Mouse (Mus musculus) midbrain, postnatal 0 days (tissue): Measurements from ENCODE around the gene Pola1. TPM values are rescaled to one million over a fixed set of nuclear protein-coding genes. Genes with fewer than 3 reads are reported as not detected.

ENCODE experiments used
- ATAC-seq: fragments of 200-750 bp; cut with Nextera tagmentation; 2 replicates; pipeline ENCODE4 v1.8.0; 2017; ENCODE audit warnings: moderate number of reproducible peaks, mild to moderate bottlenecking, moderate TSS enrichment, moderate library complexity; ENCODE audit not compliant: low FRiP score
- DNase-seq: peaks from one replicate; pipeline ENCODE4 v3.0.0-alpha.2; 2015; ENCODE audit warnings: low spot score
- H3K27ac ChIP-seq: fragments of 300-500 bp; sonication (generic); 2 replicates; pipeline ENCODE4 v1.5.1; 2014; ENCODE audit warnings: low read depth, mild to moderate bottlenecking, low read length, mixed read lengths
- H3K27me3 ChIP-seq: fragments of 300-500 bp; sonication (generic); 2 replicates; pipeline ENCODE4 v1.6.1; 2014; ENCODE audit warnings: low read length, control low read depth, mixed read lengths; ENCODE audit not compliant: insufficient read depth
- H3K36me3 ChIP-seq: fragments of 300-500 bp; sonication (generic); 2 replicates; pipeline ENCODE4 v1.6.1; 2014; ENCODE audit warnings: low read length, control low read depth, mixed read lengths; ENCODE audit not compliant: insufficient read depth
- H3K4me1 ChIP-seq: fragments of 300-500 bp; sonication (generic); 2 replicates; pipeline ENCODE4 v1.6.1; 2014; ENCODE audit warnings: mild to moderate bottlenecking, control low read depth, antibody characterized with exemption, low read length, mixed read lengths; ENCODE audit not compliant: insufficient read depth
- H3K4me2 ChIP-seq: fragments of 300-500 bp; sonication (generic); 2 replicates; pipeline ENCODE4 v1.6.1; 2014; ENCODE audit warnings: low read depth, mild to moderate bottlenecking, low read length, mixed read lengths; ENCODE audit not compliant: poor library complexity, severe bottlenecking
- H3K4me3 ChIP-seq: fragments of 300-500 bp; sonication (generic); 2 replicates; pipeline ENCODE4 v1.5.1; 2014; ENCODE audit warnings: low read depth, mild to moderate bottlenecking, low read length, moderate library complexity
- H3K9ac ChIP-seq: fragments of 300-500 bp; sonication (generic); replicated peaks from 2 replicates; pipeline ENCODE4 v1.6.1; 2014; ENCODE audit warnings: mild to moderate bottlenecking, low read length, moderate library complexity, mixed read lengths; ENCODE audit not compliant: poor library complexity, severe bottlenecking
- H3K9me3 ChIP-seq: fragments of 300-500 bp; sonication (generic); 2 replicates; pipeline ENCODE4 v1.6.1; 2016; ENCODE audit warnings: low read length, control low read depth
- CTCF ChIP-seq: IDR thresholded peaks from 2 replicates; pipeline ENCODE4 v1.5.1; 2016; ENCODE audit warnings: antibody characterized with exemption, mild to moderate bottlenecking
- WGBS: fragments of 180-500 bp; shearing (Covaris S2); extraction: QIAGEN DNeasy Blood & Tissue Kit; methylation state at CpG from one replicate; pipeline ENCODE4 v1.1.7; 2014; 5-methylcytosine and 5-hydroxymethylcytosine counted together
- polyA plus RNA-seq: library from polyadenylated mRNA; unstranded; fragments of >200 nt; fragmentation: Nextera tagmentation; extraction: Ambion mirVana; gene quantifications from 2 replicates; pipeline ENCODE4 v1.2.1, GENCODE M21; 2015
- total RNA-seq: library from RNA; depleted of rRNA; stranded (reverse); fragments of >200 nt; gene quantifications from 2 replicates; pipeline ENCODE4 v1.2.3, GENCODE M21; 2014

Gene Pola1
- total and polyA plus RNA-seq, 2 experiments from 2014 or later, result 1.7 to 5.1 TPM

DNA sequence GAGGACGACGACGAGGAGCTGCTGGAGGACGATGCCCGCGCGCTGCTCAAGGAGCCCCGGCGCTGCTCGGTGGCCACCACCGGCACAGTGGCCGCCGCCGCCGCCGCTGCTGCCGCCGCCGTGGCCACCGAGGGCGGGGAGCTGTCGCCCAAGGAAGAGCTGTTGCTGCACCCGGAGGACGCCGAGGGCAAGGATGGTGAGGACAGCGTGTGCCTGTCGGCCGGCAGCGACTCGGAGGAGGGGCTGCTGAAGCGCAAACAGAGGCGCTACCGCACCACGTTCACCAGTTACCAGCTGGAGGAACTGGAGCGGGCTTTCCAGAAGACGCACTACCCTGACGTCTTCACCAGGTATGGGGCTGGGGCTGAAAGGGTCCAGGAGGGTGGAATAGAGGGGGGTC, 342.9 kb downstream of the Pola1 start:
- ATAC-seq (no peak), DNase-seq (no peak)
- H3K4me2 ChIP-seq, result peak overlapping the region; percentile 45
- no peaks in the 10 kb centered on the region for H3K36me3 ChIP-seq
- 15% methylated on average over 29 of the region's 37 CpGs for WGBS
- H3K27ac ChIP-seq, result no peak overlapping the region
- H3K9ac ChIP-seq, result no peak overlapping the region
- peak overlapping the region; percentile 29 for H3K4me3 ChIP-seq
- no peaks in the 10 kb centered on the region for H3K9me3 ChIP-seq
- no peaks in the 10 kb centered on the region for H3K4me1 ChIP-seq
- peaks cover 26% of the 10 kb centered on the region for H3K27me3 ChIP-seq
- no peak for TF ChIP-seq CTCF

DNA sequence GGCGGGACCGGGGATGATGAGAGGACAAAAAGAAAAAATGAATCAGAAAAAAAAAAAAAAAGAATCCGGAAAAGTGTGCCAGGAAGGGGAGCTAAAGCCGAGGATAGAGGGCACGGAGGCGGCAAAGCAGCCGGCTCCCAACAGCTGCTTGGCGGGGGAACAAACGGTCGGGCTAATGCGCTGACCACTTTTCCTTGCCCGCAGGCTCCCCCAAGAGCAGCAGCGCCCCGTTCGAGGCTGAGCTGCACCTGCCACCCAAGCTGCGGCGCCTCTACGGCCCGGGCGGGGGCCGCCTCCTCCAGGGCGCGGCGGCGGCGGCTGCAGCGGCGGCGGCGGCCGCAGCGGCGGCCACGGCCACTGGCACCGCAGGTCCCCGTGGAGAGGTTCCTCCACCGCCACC, 343.6 kb downstream of the Pola1 start:
- H3K4me2 ChIP-seq, result peak overlapping the region; percentile 45
- ATAC-seq, result no peak
- H3K27ac ChIP-seq, result no peak overlapping the region
- no peak overlapping the region for H3K9ac ChIP-seq
- TF ChIP-seq CTCF, result no peak
- no peaks in the 10 kb centered on the region for H3K36me3 ChIP-seq
- no peaks in the 10 kb centered on the region for H3K9me3 ChIP-seq
- 12% methylated on average over 22 of the region's 37 CpGs for WGBS
- H3K4me3 ChIP-seq, result peak overlapping the region; percentile 29
- H3K4me1 ChIP-seq, result no peaks in the 10 kb centered on the region
- H3K27me3 ChIP-seq, result peaks cover 22% of the 10 kb centered on the region
- DNase-seq, result no peak

DNA sequence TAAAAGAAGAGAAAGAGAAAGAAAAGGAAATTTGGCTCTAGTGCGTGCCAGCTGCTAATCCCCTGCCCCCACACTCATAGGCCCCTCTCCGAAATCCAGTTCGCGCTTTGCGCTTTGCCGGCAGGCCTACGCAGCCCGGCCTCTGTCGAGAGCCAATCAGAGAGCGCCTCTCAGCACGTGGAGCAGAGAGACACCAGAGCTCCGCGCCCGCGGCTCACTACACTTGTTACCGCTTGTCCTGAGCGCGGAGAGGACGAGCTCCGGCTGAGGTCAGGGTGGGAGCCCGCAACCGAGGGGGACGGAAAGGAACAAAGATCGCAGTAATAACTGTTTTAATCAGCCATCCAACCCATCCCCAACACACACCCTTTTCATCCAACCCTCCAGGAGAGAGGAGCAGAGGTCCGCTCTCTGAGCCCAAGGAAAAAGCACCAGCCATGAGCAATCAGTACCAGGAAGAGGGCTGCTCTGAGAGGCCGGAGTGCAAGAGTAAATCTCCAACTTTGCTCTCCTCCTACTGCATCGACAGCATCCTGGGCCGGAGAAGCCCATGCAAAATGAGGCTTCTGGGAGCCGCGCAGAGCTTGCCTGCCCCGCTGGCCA, 345.6 kb downstream of the Pola1 start, which contains the start of gene Arx:
TSS of gene Arx (plus strand) at position 155 of the 603 bp plus-strand sequence.
- Histone ChIP-seq H3K4me2 (0 out of 2 replicates have a peak within 1 kb of the TSS, but pooled peaks have one; percentile 22), H3K27me3 (peaks cover 29% of the 10 kb centered on the region), H3K4me3 (no peak within 1 kb of the TSS; the same call in 1 of the 2 replicates), H3K9me3 (no peaks in the 10 kb centered on the region), H3K9ac (no peak within 1 kb of the TSS), H3K36me3 (no peaks in the 10 kb centered on the region), H3K4me1 (no peaks in the 10 kb centered on the region), H3K27ac (no peak within 1 kb of the TSS)
- TF ChIP-seq CTCF, result no peak
- ATAC-seq (peak; percentile 89), DNase-seq (peak; percentile 71)
- WGBS, result 26% methylated on average over 31 of the region's 31 CpGs

DNA sequence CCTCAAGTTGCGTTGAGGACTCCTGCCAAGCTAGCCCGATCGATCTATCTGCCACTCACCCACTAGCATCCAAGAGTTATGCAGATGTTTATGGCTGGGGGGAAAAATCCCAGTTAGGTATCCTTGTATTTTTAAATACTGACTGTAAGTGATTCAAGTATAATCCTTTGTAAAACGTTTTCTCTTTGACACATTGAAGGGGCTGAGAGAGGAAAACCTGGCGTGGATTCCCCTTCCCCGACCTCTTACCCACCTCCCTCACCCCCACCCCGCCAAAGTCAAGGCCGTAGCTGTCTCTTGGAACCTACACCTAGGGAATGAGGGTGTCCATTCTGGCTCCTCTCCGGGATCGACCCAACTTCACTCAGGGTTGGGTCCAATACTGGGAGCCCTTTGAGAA, 346.9 kb downstream of the Pola1 start:
- H3K4me1 ChIP-seq, result no peaks in the 10 kb centered on the region
- H3K4me2 ChIP-seq, result no peak overlapping the region
- H3K27me3 ChIP-seq, result peaks cover 31% of the 10 kb centered on the region
- no peak for ATAC-seq
- H3K27ac ChIP-seq, result no peak overlapping the region
- no peak overlapping the region for H3K4me3 ChIP-seq
- no peaks in the 10 kb centered on the region for H3K9me3 ChIP-seq
- 22% methylated on average over 10 of the region's 10 CpGs for WGBS
- H3K9ac ChIP-seq, result no peak overlapping the region
- DNase-seq, result no peak
- no peaks in the 10 kb centered on the region for H3K36me3 ChIP-seq
- TF ChIP-seq CTCF, result no peak

DNA sequence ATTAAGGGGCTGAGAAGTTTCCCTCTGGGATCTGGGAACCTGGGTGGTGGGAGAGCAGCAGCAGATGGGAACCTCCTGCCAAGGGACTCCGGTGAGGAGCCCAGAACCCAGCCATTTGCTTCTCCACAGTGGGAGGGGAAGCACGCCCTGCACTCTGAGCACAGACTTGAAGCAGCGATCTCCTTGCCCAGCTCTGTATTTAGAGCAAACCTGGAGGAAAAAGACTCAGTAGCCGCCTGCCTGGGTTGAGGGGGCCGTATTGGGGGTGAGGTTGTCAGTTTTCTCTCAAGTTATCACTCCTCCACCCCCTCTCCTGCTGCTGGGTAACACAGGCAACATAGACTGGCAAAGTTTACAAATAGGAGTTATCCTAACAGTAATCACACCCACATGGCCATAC, 350.2 kb downstream of the Pola1 start:
- no peak for TF ChIP-seq CTCF
- WGBS, result 10% methylated on average over 5 of the region's 5 CpGs
- Histone ChIP-seq H3K36me3 (no peaks in the 10 kb centered on the region), H3K27ac (no peak overlapping the region), H3K9ac (no peak overlapping the region), H3K4me1 (no peaks in the 10 kb centered on the region), H3K4me3 (no peak overlapping the region), H3K4me2 (no peak overlapping the region), H3K27me3 (peaks cover 26% of the 10 kb centered on the region), H3K9me3 (no peaks in the 10 kb centered on the region)
- DNase-seq, result no peak
- ATAC-seq, result no peak

DNA sequence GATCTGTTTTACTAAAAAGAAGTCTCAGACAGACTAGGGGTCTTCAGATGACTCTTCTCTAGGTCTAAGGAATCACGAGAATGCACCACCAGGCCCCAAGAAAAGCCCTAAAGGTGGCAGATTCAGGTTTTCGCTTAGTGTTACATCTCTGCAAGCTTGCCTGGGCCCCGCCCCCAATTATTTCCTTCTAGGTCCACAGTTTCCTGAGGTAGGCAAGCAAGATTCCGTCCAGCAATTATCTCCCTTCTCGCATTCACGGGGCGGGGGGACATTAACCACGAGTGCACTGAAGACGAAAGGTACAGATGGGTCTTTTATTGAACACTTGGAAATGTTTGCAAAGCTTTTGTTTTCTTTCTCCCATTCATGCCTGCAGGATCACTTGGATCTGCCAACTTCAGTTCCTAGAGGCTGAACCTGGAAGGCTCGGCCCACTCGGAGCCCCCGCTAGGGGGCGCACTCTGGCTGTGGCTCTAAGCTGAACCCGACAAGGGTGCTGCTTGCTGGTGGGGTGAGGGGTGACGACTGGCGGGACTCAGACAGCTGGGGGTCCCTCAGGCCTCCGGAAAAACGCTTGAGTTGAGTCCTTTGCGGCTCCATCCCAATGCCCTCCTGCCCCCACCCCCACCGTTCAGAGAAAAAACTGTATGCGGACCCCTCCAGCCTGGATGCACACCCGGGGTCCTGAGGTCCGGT, 350.8 kb downstream of the Pola1 start:
- peak; percentile 50 for TF ChIP-seq CTCF
- WGBS, result 18% methylated on average over 23 of the region's 23 CpGs
- H3K27me3 ChIP-seq, result peaks cover 21% of the 10 kb centered on the region; the same call in 1 of the 2 replicates
- H3K4me3 ChIP-seq, result no peak overlapping the region
- ATAC-seq (no peak), DNase-seq (peak; percentile 28)
- H3K36me3 ChIP-seq, result no peaks in the 10 kb centered on the region
- H3K4me1 ChIP-seq, result no peaks in the 10 kb centered on the region
- H3K4me2 ChIP-seq, result no peak overlapping the region
- H3K9me3 ChIP-seq, result no peaks in the 10 kb centered on the region
- H3K27ac ChIP-seq, result no peak overlapping the region
- no peak overlapping the region for H3K9ac ChIP-seq
